11 mouse cellular contexts compared by ENCODE assay signal in the genomic region with DNA sequence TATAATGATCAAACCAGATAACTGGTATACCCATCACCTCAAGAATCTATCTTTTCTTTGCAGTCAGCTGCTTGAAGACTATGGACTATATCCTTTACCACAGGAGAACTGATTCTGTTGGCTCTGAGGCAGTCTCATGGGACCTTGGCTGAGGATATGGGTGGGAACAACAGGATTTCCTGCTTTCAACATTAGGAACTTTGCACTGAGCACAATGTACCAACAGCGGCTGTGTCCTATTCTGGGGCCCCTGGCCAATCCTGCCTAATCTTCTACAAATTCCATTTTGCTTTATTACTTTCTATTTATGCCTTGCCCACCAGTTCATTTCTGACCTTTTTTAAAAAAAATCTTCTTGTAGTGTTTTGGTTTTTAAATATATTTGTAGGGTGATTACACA. TPM values are rescaled to one million over a fixed set of nuclear protein-coding genes. Genes with fewer than 3 reads are reported as not detected.
DNase-seq lines count a peak whose midpoint lies in the region; ATAC-seq lines count a peak whose summit lies in the region.
"Had no signal": no experiment of that assay in that cellular context is flagged by ENCODE, and none has a peak within 500 bp of the region (broad histone marks: within the 10 kb centered on the region; RNA-seq: fewer than 3 reads in every experiment).

No protein-coding gene starts in this region.

- no peak overlapping the region for H3K4me3 ChIP-seq in midbrain, embryonic 11.5 days (ENCODE audit: low read depth, low read length)

- no peaks in the 10 kb centered on the region for H3K36me3 ChIP-seq in midbrain, embryonic 11.5 days (ENCODE audit: control insufficient read depth, insufficient read depth, low read length)

- H3K27me3 ChIP-seq in midbrain, embryonic 11.5 days (ENCODE audit: control insufficient read depth, insufficient read depth, low read length), result no peaks in the 10 kb centered on the region; the same call in 1 of the 2 replicates
- H3K27me3 ChIP-seq: Patski had no signal

- 94% methylated on average over 1 of the region's 1 CpGs for WGBS in midbrain, embryonic 11.5 days

- no peaks in the 10 kb centered on the region for H3K9me3 ChIP-seq in midbrain, embryonic 11.5 days (ENCODE audit: control insufficient read depth, low read length)

- no peak overlapping the region for H3K4me2 ChIP-seq in midbrain, embryonic 11.5 days

- H3K9ac ChIP-seq in midbrain, embryonic 11.5 days (ENCODE audit: low read length), result no peak overlapping the region

- H3K4me1 ChIP-seq in midbrain, embryonic 11.5 days (ENCODE audit: control insufficient read depth, insufficient read depth, low read length), result no peaks in the 10 kb centered on the region

- intact Hi-C loops in heart, postnatal 36 days (cut with DNase I), result loop anchor here (1.0 to 2.0 kb wide), 2 partner anchors 10 to 119 kb away; no protein-coding TSS in a partner anchor

- no peak overlapping the region for H3K27ac ChIP-seq in midbrain, embryonic 11.5 days (ENCODE audit: low read depth, low read length)

- ATAC-seq in midbrain, embryonic 11.5 days (ENCODE audit: low FRiP score), result no peak
- ATAC-seq: Patski had no signal

- DNase-seq in 416B (ENCODE audit: low read depth), result peak; percentile 20
- DNase-seq in adrenal gland, postnatal 14 days, result peak; percentile 50
- DNase-seq in heart, postnatal 36 days, result peak; percentile 61 to 62
- DNase-seq in kidney, postnatal 4 days, result peak; percentile 36 to 53
- no peak for DNase-seq in Muller cell, postnatal 12 days (ENCODE audit: inconsistent ontology term)
- DNase-seq in midbrain, embryonic 11.5 days (ENCODE audit: low spot score, missing footprints), result no peak
- DNase-seq in neural tube, embryonic 10.5 days (ENCODE audit: extremely low spot score, low spot score), result no peak
- DNase-seq: cerebellum, adult 2 months; midbrain, embryonic 14.5 days; right cerebral cortex, postnatal 14 days had no signal

RNA-seq across cellular contexts. Expression of gene Nedd9, which starts 21.0 kb away (rescaled TPM):
- total RNA-seq in adrenal gland, postnatal 14 days (2021), result 23.0 and 38.5 TPM in 2 replicates
- 10 to 100 TPM; 21.3 to 28.0 TPM for total RNA-seq in heart, postnatal 36 days (2021)
- polyA plus RNA-seq in midbrain, embryonic 11.5 days (2014; fragmentation: Nextera tagmentation; extraction: Ambion mirVana), result 18.5 and 18.7 TPM in 2 replicates

Comparison
In these comparisons a context has a peak if more than half of its experiments do, and no peak if none do; other contexts are left out.
1. DNase-seq: peak in 416B (single experiment), adrenal gland, postnatal 14 days (single experiment), heart, postnatal 36 days (2 of 2) and kidney, postnatal 4 days (2 of 2); none in Muller cell, postnatal 12 days (single experiment), midbrain, embryonic 11.5 days (single experiment) and neural tube, embryonic 10.5 days (single experiment).